Mouse (Mus musculus): ENCODE results near the gene Rtp4. TPM values are rescaled to one million over a fixed set of nuclear protein-coding genes. Genes with fewer than 3 reads are reported as not detected.

Rtp4 gene
- polyA plus RNA-seq, 1 experiment from 2014 or later, result 3.1 TPM

DNA sequence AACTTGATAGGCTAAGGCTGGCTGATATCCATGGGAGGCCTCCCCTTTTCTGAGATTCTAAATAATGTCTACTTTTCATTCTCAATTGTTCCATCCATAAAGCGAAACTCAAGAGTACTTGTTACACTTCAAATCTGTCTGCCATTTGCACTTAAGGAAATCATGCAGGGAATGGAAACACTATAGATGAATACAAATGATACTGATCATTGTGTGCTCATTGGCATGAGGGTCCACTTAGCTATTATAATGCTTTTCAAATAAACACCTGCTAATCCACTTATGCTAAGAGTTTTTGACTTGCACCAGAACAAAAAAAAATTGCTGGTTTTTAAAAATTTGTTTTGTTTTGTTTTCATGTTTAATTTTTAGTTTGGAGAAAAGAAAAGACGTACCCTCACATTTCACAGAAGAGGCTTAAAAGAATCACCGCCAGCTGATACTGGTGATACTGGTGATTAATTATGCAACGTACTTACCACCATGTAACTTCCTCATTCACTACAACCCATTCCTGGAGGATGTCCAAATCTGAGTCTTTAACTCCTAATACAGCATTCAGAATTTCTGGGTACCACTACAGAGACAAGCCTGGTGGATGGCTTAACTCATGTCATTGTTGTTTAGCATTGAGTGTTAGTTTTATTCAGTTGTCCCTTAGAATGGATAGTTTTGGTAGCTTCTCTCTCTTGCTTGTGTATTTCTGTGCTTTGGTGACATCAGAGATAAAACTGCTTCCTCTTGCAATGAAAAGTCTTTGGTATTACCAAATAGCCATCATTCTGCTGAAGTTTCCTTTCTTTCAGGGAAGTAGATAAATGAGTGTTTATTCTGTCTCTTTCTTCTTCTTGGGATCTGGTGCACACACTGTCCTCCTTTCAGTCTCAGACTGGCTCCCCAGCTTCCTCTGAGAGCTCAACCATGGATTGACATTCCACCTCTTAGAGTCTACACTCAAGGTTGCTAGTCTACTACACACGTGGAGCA is 71.3 kb downstream of the Rtp4 start:
- H3K27ac ChIP-seq (ENCODE audit: low read depth, low read length), result no peak overlapping the region
- 92% methylated on average over 5 of the region's 5 CpGs for WGBS
- no peak for DNase-seq (ENCODE audit: low spot score)
- no peaks in the 10 kb centered on the region for H3K9me3 ChIP-seq (ENCODE audit: control insufficient read depth, low read length)
- H3K4me2 ChIP-seq (replicated peaks; ENCODE audit: low read depth, low read length), result no peak overlapping the region
- no peak overlapping the region for H3K4me3 ChIP-seq (ENCODE audit: low read depth, low read length)
- ATAC-seq (ENCODE audit: low FRiP score), result no peak
- H3K27me3 ChIP-seq (ENCODE audit: control insufficient read depth, insufficient read depth, low read length), result no peaks in the 10 kb centered on the region
- no peak overlapping the region for H3K9ac ChIP-seq (ENCODE audit: low read depth, low read length)
- no peaks in the 10 kb centered on the region for H3K36me3 ChIP-seq (ENCODE audit: control insufficient read depth, insufficient read depth, low read length)
- no peaks in the 10 kb centered on the region for H3K4me1 ChIP-seq (replicated peaks; ENCODE audit: control insufficient read depth, insufficient read depth, low read length)

DNA sequence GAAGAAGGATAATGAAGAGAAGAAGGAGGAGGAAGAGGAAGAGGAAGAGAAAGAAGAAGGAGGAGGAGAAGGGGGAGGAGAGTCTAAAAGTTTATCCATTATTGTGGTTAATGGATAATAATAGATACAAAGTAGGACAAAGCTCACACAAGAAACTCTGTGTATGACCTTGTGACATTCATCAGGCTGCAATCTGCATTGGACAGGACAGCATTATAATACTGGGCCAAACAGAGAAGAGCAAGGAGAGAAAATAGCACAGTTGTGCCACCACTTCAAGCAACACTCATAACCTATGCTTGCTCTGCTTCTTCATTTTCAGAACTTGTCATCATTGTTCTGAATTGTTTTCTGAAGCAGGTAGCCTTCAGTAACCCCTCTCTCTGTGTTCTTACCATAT is 72.4 kb downstream of the Rtp4 start:
- Histone ChIP-seq H3K9ac (ENCODE audit: low read depth, low read length) (no peak overlapping the region), H3K4me3 (ENCODE audit: low read depth, low read length) (no peak overlapping the region), H3K9me3 (ENCODE audit: control insufficient read depth, low read length) (no peaks in the 10 kb centered on the region), H3K27ac (ENCODE audit: low read depth, low read length) (no peak overlapping the region), H3K4me1 (replicated peaks; ENCODE audit: control insufficient read depth, insufficient read depth, low read length) (no peaks in the 10 kb centered on the region), H3K4me2 (replicated peaks; ENCODE audit: low read depth, low read length) (no peak overlapping the region), H3K27me3 (ENCODE audit: control insufficient read depth, insufficient read depth, low read length) (no peaks in the 10 kb centered on the region), H3K36me3 (ENCODE audit: control insufficient read depth, insufficient read depth, low read length) (no peaks in the 10 kb centered on the region)
- no peak for DNase-seq (ENCODE audit: low spot score)
- no peak for ATAC-seq (ENCODE audit: low FRiP score)

DNA sequence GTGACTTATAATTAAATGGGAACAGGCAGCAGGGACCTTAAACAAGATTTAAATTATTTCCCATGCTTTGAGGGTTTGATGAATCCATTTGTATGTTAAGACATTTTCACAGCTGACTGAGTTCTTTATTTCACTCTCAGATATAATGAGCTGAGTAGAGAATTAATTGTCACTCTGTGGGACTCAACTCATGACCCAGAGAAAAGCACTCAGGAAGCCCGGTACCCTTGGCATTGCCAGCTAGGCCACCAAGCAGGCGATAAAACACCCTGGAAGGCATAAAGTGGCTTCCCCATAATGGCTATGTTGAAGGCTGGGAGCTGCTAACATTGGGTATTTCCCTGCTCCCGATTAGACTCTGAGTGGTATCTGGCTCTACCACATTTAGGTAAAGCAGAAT is 76.6 kb downstream of the Rtp4 start:
- Histone ChIP-seq H3K27ac (ENCODE audit: low read depth, low read length) (no peak overlapping the region), H3K9ac (ENCODE audit: low read depth, low read length) (no peak overlapping the region), H3K9me3 (ENCODE audit: control insufficient read depth, low read length) (no peaks in the 10 kb centered on the region), H3K4me1 (replicated peaks; ENCODE audit: control insufficient read depth, insufficient read depth, low read length) (no peaks in the 10 kb centered on the region), H3K27me3 (ENCODE audit: control insufficient read depth, insufficient read depth, low read length) (no peaks in the 10 kb centered on the region), H3K36me3 (ENCODE audit: control insufficient read depth, insufficient read depth, low read length) (no peaks in the 10 kb centered on the region), H3K4me3 (ENCODE audit: low read depth, low read length) (no peak overlapping the region), H3K4me2 (replicated peaks; ENCODE audit: low read depth, low read length) (no peak overlapping the region)
- ATAC-seq (ENCODE audit: low FRiP score) (no peak), DNase-seq (ENCODE audit: low spot score) (no peak)
- WGBS, result 76% methylated on average over 3 of the region's 3 CpGs

DNA sequence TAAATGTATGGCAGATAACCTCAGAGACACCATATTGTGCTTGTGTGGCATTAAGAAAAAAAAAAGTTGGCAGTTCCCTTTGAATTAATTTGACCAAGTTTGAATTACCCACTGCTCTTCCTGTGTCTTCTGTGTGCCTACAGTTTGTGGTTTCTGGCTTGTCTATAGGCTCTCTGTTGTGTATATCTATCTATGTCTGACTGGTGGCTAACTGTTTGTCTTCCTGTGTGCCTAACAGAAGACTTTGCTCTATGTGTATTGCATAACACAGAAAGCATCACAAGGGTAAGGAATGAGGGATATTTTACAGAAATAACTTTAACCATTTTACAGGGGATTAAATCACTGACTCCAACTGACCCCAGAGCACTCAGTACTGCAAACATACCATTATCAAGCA is 77.9 kb downstream of the Rtp4 start:
- no peak overlapping the region for H3K27ac ChIP-seq (ENCODE audit: low read depth, low read length)
- DNase-seq (ENCODE audit: low spot score) (no peak), ATAC-seq (ENCODE audit: low FRiP score) (no peak)
- no peaks in the 10 kb centered on the region for H3K27me3 ChIP-seq (ENCODE audit: control insufficient read depth, insufficient read depth, low read length)
- H3K36me3 ChIP-seq (ENCODE audit: control insufficient read depth, insufficient read depth, low read length), result no peaks in the 10 kb centered on the region
- H3K9me3 ChIP-seq (ENCODE audit: control insufficient read depth, low read length), result no peaks in the 10 kb centered on the region
- no peaks in the 10 kb centered on the region for H3K4me1 ChIP-seq (replicated peaks; ENCODE audit: control insufficient read depth, insufficient read depth, low read length)
- no peak overlapping the region for H3K4me3 ChIP-seq (ENCODE audit: low read depth, low read length)
- H3K4me2 ChIP-seq (replicated peaks; ENCODE audit: low read depth, low read length), result no peak overlapping the region
- no peak overlapping the region for H3K9ac ChIP-seq (ENCODE audit: low read depth, low read length)

DNA sequence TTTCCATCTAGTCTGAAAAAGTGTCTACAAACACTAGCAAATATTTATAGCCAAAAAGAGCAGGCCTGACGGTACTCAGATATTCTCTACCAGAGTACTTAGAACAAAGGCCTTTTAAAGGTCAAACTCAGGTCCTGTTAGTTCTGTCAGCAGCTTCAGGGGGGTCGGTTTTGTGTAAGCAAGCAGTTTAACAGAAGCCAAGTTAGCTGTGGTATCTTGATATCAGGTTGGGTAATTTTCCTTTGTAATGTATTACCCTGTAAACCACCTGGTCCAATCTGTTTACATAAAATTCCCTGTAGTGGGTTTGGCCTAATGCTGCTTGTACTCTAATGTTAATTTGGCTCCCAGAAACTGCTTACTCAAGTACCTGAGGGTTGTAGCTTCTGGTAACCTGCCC is 86.1 kb downstream of the Rtp4 start:
- no peaks in the 10 kb centered on the region for H3K9me3 ChIP-seq (ENCODE audit: control insufficient read depth, low read length)
- no peak overlapping the region for H3K27ac ChIP-seq (ENCODE audit: low read depth, low read length)
- no peak overlapping the region for H3K9ac ChIP-seq (ENCODE audit: low read depth, low read length)
- 91% methylated on average over 2 of the region's 2 CpGs for WGBS
- ATAC-seq (ENCODE audit: low FRiP score) (no peak), DNase-seq (ENCODE audit: low spot score) (no peak)
- no peaks in the 10 kb centered on the region for H3K27me3 ChIP-seq (ENCODE audit: control insufficient read depth, insufficient read depth, low read length)
- no peaks in the 10 kb centered on the region for H3K36me3 ChIP-seq (ENCODE audit: control insufficient read depth, insufficient read depth, low read length)
- no peak overlapping the region for H3K4me2 ChIP-seq (replicated peaks; ENCODE audit: low read depth, low read length)
- H3K4me1 ChIP-seq (replicated peaks; ENCODE audit: control insufficient read depth, insufficient read depth, low read length), result no peaks in the 10 kb centered on the region
- no peak overlapping the region for H3K4me3 ChIP-seq (ENCODE audit: low read depth, low read length)

DNA sequence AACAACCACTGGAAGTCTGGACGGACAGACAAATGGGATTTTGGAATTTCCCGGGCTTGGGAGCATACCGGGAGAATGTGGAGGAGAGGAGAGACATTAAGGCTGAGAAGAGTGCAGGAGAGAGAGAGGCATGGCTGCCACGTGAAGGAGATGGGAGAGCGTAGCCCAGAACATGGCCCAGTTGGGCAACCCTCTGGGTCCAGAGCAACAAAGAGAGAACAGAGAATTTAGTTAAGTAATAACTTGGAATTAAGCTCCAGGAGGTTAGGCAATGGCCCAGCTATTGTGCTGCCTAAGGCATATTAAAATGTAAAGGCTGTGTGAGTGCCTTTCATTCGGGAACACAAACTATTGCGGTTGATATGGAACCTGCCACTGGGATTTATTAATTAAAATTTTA is 86.6 kb downstream of the Rtp4 start:
- 91% methylated on average over 7 of the region's 7 CpGs for WGBS
- Histone ChIP-seq H3K9ac (ENCODE audit: low read depth, low read length) (no peak overlapping the region), H3K4me1 (replicated peaks; ENCODE audit: control insufficient read depth, insufficient read depth, low read length) (no peaks in the 10 kb centered on the region), H3K36me3 (ENCODE audit: control insufficient read depth, insufficient read depth, low read length) (no peaks in the 10 kb centered on the region), H3K4me3 (ENCODE audit: low read depth, low read length) (no peak overlapping the region), H3K27ac (ENCODE audit: low read depth, low read length) (no peak overlapping the region), H3K27me3 (ENCODE audit: control insufficient read depth, insufficient read depth, low read length) (no peaks in the 10 kb centered on the region), H3K4me2 (replicated peaks; ENCODE audit: low read depth, low read length) (no peak overlapping the region), H3K9me3 (ENCODE audit: control insufficient read depth, low read length) (no peaks in the 10 kb centered on the region)
- DNase-seq (ENCODE audit: low spot score) (no peak), ATAC-seq (ENCODE audit: low FRiP score) (no peak)

DNA sequence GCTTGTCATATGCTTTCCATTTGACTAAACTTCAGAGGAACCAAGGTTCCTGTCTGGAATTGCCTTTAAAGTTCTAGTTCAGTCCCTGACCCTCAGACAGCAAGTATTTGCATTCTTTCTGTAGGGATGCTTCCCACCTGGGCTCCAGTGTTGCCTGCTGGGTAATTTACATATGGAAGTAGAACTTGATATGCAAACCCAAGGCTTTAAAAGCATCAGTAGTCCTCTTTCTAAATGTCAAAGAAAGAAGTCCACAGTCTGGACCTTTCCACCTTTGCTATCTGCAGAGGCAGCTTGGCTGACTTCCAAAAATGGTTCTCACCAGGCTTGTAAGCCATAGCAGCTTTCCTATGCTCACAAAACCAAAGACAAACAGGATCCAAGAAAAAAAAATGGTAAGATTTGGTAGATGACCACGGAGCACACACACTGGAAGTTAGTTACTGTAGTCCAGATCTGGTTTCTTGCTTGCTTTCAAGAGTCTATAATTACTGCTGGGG is 87.9 kb downstream of the Rtp4 start:
- DNase-seq (ENCODE audit: low spot score), result no peak
- no peak for ATAC-seq (ENCODE audit: low FRiP score)
- WGBS, result 38% methylated on average over 1 of the region's 1 CpGs

DNA sequence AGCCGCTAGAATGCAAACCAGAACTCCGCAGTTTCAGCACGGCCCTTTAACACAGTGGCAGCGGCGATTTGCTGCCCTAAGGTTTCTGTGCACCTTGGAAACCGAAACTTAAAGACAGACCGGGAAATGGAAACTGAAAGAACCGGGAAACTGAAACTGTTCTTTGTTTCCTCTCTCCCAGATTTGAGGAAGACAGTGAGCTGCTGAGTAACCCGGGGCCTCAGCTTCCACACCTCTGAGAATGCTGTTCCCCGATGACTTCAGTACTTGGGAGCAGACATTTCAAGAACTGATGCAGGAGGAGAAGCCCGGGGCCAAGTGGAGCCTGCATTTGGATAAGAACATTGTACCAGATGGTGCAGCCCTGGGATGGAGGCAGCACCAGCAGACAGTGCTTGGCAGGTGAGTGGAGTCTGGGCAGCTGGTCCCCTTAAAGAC is 89.7 kb downstream of the Rtp4 start:
- ATAC-seq (ENCODE audit: low FRiP score) (no peak), DNase-seq (ENCODE audit: low spot score) (peak; percentile 26)
- no peak overlapping the region for H3K4me3 ChIP-seq (ENCODE audit: low read depth, low read length)
- no peaks in the 10 kb centered on the region for H3K36me3 ChIP-seq (ENCODE audit: control insufficient read depth, insufficient read depth, low read length)
- no peaks in the 10 kb centered on the region for H3K9me3 ChIP-seq (ENCODE audit: control insufficient read depth, low read length)
- no peak overlapping the region for H3K9ac ChIP-seq (ENCODE audit: low read depth, low read length)
- H3K27me3 ChIP-seq (ENCODE audit: control insufficient read depth, insufficient read depth, low read length), result no peaks in the 10 kb centered on the region
- H3K4me1 ChIP-seq (replicated peaks; ENCODE audit: control insufficient read depth, insufficient read depth, low read length), result no peaks in the 10 kb centered on the region
- H3K27ac ChIP-seq (ENCODE audit: low read depth, low read length), result no peak overlapping the region
- no peak overlapping the region for H3K4me2 ChIP-seq (replicated peaks; ENCODE audit: low read depth, low read length)
- WGBS, result 50% methylated on average over 11 of the region's 11 CpGs

More for the DNA sequence above, 87.9 kb downstream of the Rtp4 start:
- Histone ChIP-seq H3K4me1 (replicated peaks; ENCODE audit: control insufficient read depth, insufficient read depth, low read length) (no peaks in the 10 kb centered on the region), H3K27ac (ENCODE audit: low read depth, low read length) (no peak overlapping the region), H3K36me3 (ENCODE audit: control insufficient read depth, insufficient read depth, low read length) (no peaks in the 10 kb centered on the region), H3K9me3 (ENCODE audit: control insufficient read depth, low read length) (no peaks in the 10 kb centered on the region), H3K4me3 (ENCODE audit: low read depth, low read length) (no peak overlapping the region), H3K9ac (ENCODE audit: low read depth, low read length) (no peak overlapping the region), H3K4me2 (replicated peaks; ENCODE audit: low read depth, low read length) (no peak overlapping the region), H3K27me3 (ENCODE audit: control insufficient read depth, insufficient read depth, low read length) (no peaks in the 10 kb centered on the region)

DNA sequence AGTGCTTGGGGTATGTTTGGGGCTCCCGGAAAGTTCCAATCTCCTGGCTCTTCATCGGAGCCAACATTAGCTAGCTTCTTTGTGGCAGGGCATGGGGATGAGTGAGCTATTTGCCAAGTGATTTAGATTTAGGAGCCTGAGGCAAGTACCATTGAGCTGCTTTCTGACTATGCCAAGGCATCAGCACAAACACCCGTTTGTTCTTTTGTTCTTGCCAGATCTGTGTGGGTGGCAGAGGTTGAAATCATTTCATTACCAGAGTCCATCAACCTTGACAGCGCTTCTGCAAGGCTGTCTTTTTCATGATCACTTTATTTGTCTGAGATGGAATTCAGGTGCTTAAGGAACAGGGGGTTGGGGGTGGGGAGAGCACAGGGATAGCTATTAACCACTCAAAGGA is 104.1 kb downstream of the Rtp4 start:
- H3K4me3 ChIP-seq (ENCODE audit: low read depth, low read length), result no peak overlapping the region
- no peaks in the 10 kb centered on the region for H3K27me3 ChIP-seq (ENCODE audit: control insufficient read depth, insufficient read depth, low read length)
- H3K9ac ChIP-seq (ENCODE audit: low read depth, low read length), result no peak overlapping the region
- no peaks in the 10 kb centered on the region for H3K4me1 ChIP-seq (replicated peaks; ENCODE audit: control insufficient read depth, insufficient read depth, low read length)
- 68% methylated on average over 4 of the region's 4 CpGs for WGBS
- no peak overlapping the region for H3K4me2 ChIP-seq (replicated peaks; ENCODE audit: low read depth, low read length)
- no peak for DNase-seq (ENCODE audit: low spot score)
- H3K9me3 ChIP-seq (ENCODE audit: control insufficient read depth, low read length), result no peaks in the 10 kb centered on the region
- no peak overlapping the region for H3K27ac ChIP-seq (ENCODE audit: low read depth, low read length)
- ATAC-seq (ENCODE audit: low FRiP score), result no peak
- H3K36me3 ChIP-seq (ENCODE audit: control insufficient read depth, insufficient read depth, low read length), result no peaks in the 10 kb centered on the region
